Mouse (Mus musculus): ENCODE measurements around the gene Rtn1.
"Not testable (repeated sequence)": the region's sequence is repeated elsewhere in the genome, so short reads cannot be mapped to it uniquely, and the experiment has no call there.

Rtn1 gene

GRCm38 (mm10) chr12:72331912-72332487, 76.9 kb downstream of the Rtn1 start:
- no peak for ATAC-seq (ENCODE audit: insufficient number of reproducible peaks, low FRiP score, low TSS enrichment)

DNA sequence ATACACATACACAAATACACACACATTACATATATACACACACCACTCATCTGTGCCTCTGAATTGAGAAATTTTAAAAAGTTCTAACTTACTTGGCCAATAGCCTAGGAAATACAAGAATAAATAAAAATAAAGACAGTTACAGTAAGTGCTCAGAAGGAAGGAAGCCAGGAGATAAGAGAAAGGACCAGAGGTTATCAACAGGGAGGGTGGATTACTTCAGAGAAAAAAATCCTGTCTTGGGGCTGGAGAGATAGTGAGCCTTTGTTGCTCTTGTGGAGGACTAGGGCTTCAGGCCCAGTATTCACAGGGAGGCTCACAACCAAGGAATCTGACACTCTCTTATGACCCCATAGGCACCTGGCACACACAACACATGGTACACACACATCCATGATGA, 82.8 kb downstream of the Rtn1 start:
- no peak for ATAC-seq (ENCODE audit: insufficient number of reproducible peaks, low FRiP score, low TSS enrichment)

- ATAC-seq (ENCODE audit: insufficient number of reproducible peaks, low FRiP score, low TSS enrichment), result no peak
Measured at GRCm38 (mm10) chr12:72325025-72325424, 83.8 kb downstream of the Rtn1 start.

DNA sequence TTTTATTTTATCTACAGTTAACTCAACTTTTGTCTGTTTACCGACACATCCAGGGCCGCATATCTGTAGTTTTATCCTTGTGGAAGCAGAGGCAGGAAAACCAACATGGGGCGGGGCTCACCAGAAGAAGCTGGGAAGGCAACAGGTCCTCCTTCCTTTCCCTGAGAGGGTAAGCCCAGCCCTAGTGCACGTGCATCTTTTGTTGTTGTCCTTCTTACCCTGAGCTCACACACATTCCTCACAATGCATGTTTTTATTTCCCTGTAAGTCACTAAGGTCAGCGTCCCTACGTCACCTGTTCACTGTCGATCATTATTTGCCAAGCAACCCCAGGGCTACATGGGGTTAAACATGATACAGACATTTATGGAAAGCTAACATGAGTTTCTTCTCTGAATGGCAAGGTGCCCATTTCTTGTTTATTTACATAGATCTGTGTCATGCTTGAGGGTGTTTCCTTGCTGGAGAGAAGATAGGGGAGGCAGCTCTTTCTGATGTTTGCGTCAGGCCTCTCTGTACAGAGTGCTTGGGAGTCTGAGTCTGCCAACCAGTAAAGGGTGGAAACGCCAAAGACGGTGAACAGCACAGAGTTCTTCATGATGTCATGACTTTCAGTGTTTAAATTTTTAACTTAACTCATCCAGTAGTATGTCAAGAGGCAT, 84.5 kb downstream of the Rtn1 start:
- no peak for ATAC-seq (ENCODE audit: insufficient number of reproducible peaks, low FRiP score, low TSS enrichment)

DNA sequence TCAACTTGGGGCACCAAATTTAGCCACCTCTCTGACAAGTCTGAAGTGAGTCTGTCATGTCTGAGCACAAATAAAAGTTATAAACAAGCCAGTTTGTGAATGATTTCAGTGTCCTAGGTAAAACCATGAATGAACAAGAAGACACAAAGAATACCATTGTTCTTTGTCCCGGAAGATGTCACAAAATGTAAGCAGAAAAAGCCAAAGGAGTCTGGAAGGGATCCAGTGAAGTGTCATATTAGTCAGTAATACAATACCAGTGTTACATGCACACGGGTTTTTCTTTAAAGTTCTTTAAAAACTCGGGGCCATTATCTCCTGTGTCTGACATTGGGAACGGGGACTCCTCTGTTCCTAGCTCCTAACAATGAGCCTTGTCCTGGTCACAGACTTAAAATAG, 85.1 kb downstream of the Rtn1 start:
- no peak for ATAC-seq (ENCODE audit: insufficient number of reproducible peaks, low FRiP score, low TSS enrichment)

DNA sequence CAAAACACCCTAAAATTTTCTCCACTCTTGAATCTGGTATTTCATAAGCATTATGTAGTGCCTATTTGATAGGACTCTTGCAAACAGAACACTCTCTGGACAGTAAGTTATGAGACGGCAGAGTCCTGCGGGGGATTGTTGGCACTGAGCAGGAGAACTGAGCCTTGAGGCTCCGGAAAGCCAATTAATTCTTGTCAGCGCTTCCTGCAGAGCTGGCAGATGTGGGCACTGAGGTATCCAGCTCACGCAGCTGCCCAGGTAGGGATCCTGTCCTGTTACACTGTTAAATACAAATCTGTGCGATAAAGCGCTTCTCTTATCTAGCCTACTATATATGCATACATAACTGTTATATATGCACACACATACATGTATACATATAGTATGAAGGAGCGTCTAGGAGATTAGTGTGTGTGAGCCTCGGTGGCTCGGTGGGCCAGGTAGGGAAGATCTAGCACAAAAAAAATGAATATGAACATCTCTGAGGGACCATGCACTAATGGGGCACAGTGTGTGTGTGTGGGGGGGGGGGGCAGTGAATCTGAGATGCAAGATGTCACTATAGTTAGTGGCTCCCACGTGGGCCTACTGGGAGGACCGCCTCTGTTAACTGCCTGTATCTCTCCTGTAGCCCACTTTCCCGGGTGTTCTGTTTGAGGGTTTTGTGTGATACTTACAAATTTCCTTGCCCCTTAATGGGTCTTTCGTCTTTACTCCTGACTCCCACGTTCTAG, 93.0 kb downstream of the Rtn1 start:
- ATAC-seq (ENCODE audit: insufficient number of reproducible peaks, low FRiP score, low TSS enrichment), result peak; percentile 56

DNA sequence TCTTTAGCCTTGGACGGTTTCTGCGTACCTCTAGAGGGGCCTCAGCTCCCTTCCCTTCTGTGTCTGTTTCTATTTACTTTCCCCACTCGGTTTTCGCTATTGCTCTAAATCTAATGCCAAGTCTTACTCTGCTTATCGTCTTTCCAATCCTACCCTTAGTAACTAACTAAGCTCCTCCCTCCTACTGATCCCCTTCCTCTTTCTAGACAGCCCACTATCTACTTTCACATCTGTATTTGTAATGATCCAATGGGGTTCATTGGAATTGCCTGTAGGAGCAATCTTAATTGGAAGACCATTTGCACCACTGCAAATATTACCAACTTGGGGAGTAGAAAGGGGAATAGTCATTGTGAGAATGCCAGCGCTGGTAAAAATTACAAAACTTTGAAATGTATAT, 98.0 kb downstream of the Rtn1 start:
- ATAC-seq (ENCODE audit: insufficient number of reproducible peaks, low FRiP score, low TSS enrichment), result no peak

- ATAC-seq (ENCODE audit: insufficient number of reproducible peaks, low FRiP score, low TSS enrichment), result no peak
Measured at GRCm38 (mm10) chr12:72308506-72308905, 100.3 kb downstream of the Rtn1 start.

DNA sequence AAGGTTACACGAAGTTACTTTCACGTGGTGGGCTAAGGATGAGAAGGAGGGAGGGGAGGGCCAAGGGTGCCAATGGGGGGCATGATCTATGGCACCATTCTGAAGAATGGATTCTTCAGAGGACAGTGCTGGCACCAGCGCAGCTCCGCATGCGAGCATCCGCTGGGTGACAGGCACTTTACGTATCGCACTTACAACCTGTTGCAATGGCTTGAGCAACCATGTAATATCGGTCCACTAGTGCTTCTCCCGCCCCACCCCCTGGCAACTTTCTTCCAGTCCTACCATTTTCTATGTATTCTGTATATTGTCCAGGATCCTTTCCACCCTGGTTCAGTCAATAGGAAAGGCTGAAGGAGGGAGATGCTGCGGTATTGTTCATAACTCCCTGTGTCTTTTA, 102.6 kb downstream of the Rtn1 start:
- ATAC-seq (ENCODE audit: insufficient number of reproducible peaks, low FRiP score, low TSS enrichment), result no peak

- peak; percentile 29; the same call in 1 of the 2 replicates for ATAC-seq (ENCODE audit: insufficient number of reproducible peaks, low FRiP score, low TSS enrichment)
Measured at GRCm38 (mm10) chr12:72305421-72305820, 103.4 kb downstream of the Rtn1 start.

- ATAC-seq (ENCODE audit: insufficient number of reproducible peaks, low FRiP score, low TSS enrichment), result peak; percentile 73
Measured at GRCm38 (mm10) chr12:72304985-72305384, 103.9 kb downstream of the Rtn1 start.

DNA sequence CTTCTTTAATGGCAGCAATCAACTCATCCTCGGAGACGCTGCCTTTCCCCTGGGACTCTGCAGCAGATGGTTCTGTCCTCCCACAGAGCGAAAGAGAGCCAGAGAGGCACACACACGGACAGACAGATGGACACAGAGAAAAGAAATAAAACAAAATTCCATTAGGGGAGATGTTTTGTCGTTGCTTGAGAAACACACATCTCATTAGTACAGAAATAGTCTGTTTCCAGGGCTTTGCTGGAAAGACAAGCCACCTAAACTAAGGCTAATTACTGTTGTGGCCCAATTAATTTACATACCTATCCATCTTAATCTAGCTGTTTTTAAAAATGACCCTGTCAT, 104.5 kb downstream of the Rtn1 start:
- ATAC-seq (ENCODE audit: insufficient number of reproducible peaks, low FRiP score, low TSS enrichment), result no peak

- no peak for ATAC-seq (ENCODE audit: insufficient number of reproducible peaks, low FRiP score, low TSS enrichment)
Measured at GRCm38 (mm10) chr12:72303624-72304346, 105.1 kb downstream of the Rtn1 start.

DNA sequence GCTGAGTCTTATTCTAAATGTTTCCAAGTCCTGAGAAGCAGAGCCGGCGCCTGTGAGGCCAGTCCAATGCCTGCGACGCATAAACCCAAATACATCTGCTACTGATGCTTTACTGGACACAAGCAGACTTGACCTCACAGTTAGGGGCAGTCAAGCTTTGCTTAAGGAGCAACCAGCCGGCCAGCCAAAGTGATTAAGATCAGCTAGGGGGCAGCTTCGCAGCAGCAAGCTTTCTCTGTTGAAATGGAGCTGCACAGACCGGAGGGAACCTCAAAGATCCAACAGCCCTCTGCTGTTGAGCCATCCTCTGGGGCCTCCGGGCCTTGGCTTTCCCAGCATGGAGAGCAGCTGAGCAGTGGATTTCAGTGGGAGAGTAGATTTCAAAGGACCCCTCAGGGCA, 107.4 kb downstream of the Rtn1 start:
- no peak for ATAC-seq (ENCODE audit: insufficient number of reproducible peaks, low FRiP score, low TSS enrichment)

DNA sequence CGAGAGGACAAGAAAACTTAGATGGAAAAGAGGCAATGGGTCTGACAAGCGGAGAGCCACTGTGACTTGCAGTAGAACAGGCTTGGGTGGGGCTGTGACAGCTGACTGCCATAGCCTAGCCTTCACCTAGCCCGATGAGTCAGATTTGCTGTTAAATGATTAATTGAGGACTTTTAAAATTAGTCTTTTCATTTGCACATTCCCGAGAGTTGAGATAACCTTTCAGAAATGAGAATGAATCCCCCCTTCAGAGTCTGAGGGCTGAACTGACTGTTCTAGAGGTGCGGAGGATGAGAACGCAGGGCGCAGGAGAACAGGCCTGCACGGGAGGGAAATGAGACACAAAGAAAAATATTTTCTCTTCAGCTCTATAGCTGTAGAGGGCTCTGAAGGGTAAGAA, 107.9 kb downstream of the Rtn1 start:
- no peak for ATAC-seq (ENCODE audit: insufficient number of reproducible peaks, low FRiP score, low TSS enrichment)

- no peak for ATAC-seq (ENCODE audit: insufficient number of reproducible peaks, low FRiP score, low TSS enrichment)
Measured at GRCm38 (mm10) chr12:72298222-72298621, 110.6 kb downstream of the Rtn1 start.

DNA sequence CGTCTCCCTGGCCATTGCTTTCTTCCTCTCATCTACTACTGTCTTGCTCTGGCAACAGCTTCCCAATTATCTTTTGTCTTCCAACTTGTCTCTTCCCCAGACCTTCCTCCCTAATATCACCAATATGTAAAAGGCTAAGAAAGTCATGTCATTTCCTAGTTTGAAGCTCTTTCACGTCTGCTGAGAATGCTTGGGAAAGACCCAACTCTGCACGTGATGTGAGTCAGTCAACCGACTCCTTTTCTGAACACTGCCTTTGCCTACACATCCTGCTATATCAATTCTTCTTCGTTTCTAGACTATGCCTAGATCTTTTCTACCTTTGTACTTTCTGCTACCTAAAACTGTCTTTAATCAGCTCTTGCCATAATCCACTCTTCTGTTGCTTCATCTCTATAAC, 112.3 kb downstream of the Rtn1 start:
- ATAC-seq (ENCODE audit: insufficient number of reproducible peaks, low FRiP score, low TSS enrichment), result no peak

- not testable (repeated sequence) for ATAC-seq (ENCODE audit: insufficient number of reproducible peaks, low FRiP score, low TSS enrichment)
Measured at GRCm38 (mm10) chr12:72293185-72293584, 115.7 kb downstream of the Rtn1 start.

GRCm38 (mm10) chr12:72292566-72292965, 116.3 kb downstream of the Rtn1 start:
- no peak for ATAC-seq (ENCODE audit: insufficient number of reproducible peaks, low FRiP score, low TSS enrichment)

DNA sequence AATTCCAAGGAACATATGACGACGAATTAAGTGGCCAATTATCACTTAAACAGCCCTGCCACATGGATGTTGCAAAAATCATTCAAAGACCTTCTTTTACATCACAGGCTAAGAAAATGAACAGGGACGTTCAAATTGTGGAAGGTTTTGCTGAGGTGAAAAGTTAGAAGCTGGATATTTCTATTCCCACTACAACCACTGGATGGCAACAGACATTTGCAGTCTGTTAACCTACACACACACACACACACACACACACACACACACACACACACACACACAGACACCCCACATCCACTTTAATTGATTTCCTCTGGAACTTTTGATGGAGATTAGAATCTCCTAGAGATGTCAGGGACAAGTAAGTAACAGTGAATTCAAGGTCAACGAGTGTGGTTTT, 117.6 kb downstream of the Rtn1 start:
- no peak for ATAC-seq (ENCODE audit: insufficient number of reproducible peaks, low FRiP score, low TSS enrichment)

DNA sequence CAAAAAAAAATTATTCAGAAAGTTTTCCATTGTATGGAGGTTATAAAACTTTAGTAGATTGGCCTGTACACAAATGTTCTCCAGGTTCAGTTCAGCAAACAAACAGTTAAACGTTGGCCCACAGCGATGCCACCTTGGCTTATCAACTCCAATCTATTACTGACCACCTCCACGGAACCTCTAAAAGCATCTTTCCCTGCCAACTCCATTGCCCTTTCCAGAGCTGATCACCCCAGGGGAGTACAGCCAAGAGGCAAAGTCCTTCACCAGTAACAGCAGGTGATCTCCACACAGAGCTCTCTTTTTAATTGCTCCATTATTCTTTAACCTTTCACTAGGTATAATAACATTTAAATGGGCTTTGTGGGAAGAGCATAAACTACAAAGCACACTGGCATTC, 120.6 kb downstream of the Rtn1 start:
- ATAC-seq (ENCODE audit: insufficient number of reproducible peaks, low FRiP score, low TSS enrichment), result no peak

All from cerebellum, adult (tissue).